Mouse (Mus musculus): ENCODE results near the gene Iqcf3.

- TF ChIP-seq CTCF (IDR thresholded peaks at IDR 0.05; ENCODE audit: control insufficient read depth, insufficient read depth, insufficient replicate concordance, low read depth, low read length) (no peak), POLR2A (IDR thresholded peaks at IDR 0.05; ENCODE audit: control insufficient read depth, low read depth, low read length) (no peak)
Measured at GRCm38 (mm10) chr9:106481075-106481474, 80.4 kb downstream of the Iqcf3 start.
